Mouse (Mus musculus) intestine, embryonic 16.5 days (tissue): Measurements from ENCODE around the gene Htr2a. TPM values are rescaled to one million over a fixed set of nuclear protein-coding genes. Genes with fewer than 3 reads are reported as not detected.
A peak's percentile ranks its signal among the peaks of the same experiment; 100 is the strongest.

Experiments
- ATAC-seq: fragments of 200-750 bp; cut with Nextera tagmentation; 2 replicates; pipeline ENCODE4 v1.8.0; 2017; ENCODE audit warnings: moderate TSS enrichment, moderate library complexity
- H3K27ac ChIP-seq: fragments of 300-500 bp; sonication (generic); 2 replicates; pipeline ENCODE4 v1.5.1; 2014; ENCODE audit warnings: mild to moderate bottlenecking, low read length
- H3K27me3 ChIP-seq: fragments of 300-500 bp; sonication (generic); replicated peaks from 2 replicates; pipeline ENCODE4 v1.6.1; 2014; ENCODE audit warnings: low read length, control low read depth, mixed read lengths; ENCODE audit not compliant: control insufficient read depth, insufficient read depth
- H3K36me3 ChIP-seq: fragments of 300-500 bp; sonication (generic); 2 replicates; pipeline ENCODE4 v1.6.1; 2014; ENCODE audit warnings: low read length, control low read depth; ENCODE audit not compliant: control insufficient read depth, insufficient read depth
- H3K4me1 ChIP-seq: fragments of 300-500 bp; sonication (generic); 2 replicates; pipeline ENCODE4 v1.6.1; 2014; ENCODE audit warnings: low read length, control low read depth, mixed read lengths; ENCODE audit not compliant: control insufficient read depth, insufficient read depth
- H3K4me2 ChIP-seq: fragments of 300-500 bp; sonication (generic); 2 replicates; pipeline ENCODE4 v1.6.1; 2014; ENCODE audit warnings: low read depth, low read length, control low read depth
- H3K4me3 ChIP-seq: fragments of 300-500 bp; sonication (generic); 2 replicates; pipeline ENCODE4 v1.5.1; 2014; ENCODE audit warnings: mild to moderate bottlenecking, low read length
- H3K9ac ChIP-seq: fragments of 300-500 bp; sonication (generic); 2 replicates; pipeline ENCODE4 v1.6.1; 2014; ENCODE audit warnings: low read depth, low read length
- H3K9me3 ChIP-seq: fragments of 300-500 bp; sonication (generic); 2 replicates; pipeline ENCODE4 v1.6.1; 2016; ENCODE audit warnings: low read length, control low read depth; ENCODE audit not compliant: control insufficient read depth
- WGBS: fragments of 180-500 bp; shearing (Covaris S2); extraction: QIAGEN DNeasy Blood & Tissue Kit; methylation state at CpG from one replicate; pipeline ENCODE4 v1.1.7; 2014; 5-methylcytosine and 5-hydroxymethylcytosine counted together
- polyA plus RNA-seq: library from polyadenylated mRNA; unstranded; fragments of >200 nt; fragmentation: Nextera tagmentation; extraction: Ambion mirVana; gene quantifications from 2 replicates; pipeline ENCODE4 v1.2.1, GENCODE M21; 2015

Gene Htr2a
- polyA plus RNA-seq, 1 experiment from 2014 or later: 0.15 TPM

GRCm38 (mm10) chr14:74646107-74646793, 5.6 kb downstream of the Htr2a start:
- H3K9ac ChIP-seq: no peak overlapping the region
- H3K27me3 ChIP-seq: 0 out of 2 replicates have a peak, but pooled peaks cover 3% of the 10 kb centered on the region
- no peaks in the 10 kb centered on the region for H3K9me3 ChIP-seq
- peak; percentile 31; the same call in 1 of the 2 replicates for ATAC-seq
- H3K4me2 ChIP-seq: no peak overlapping the region
- H3K27ac ChIP-seq: no peak overlapping the region
- H3K4me1 ChIP-seq: no peaks in the 10 kb centered on the region; the same call in 1 of the 2 replicates
- no peak overlapping the region for H3K4me3 ChIP-seq
- H3K36me3 ChIP-seq: no peaks in the 10 kb centered on the region
- 64% methylated on average over 11 of the region's 11 CpGs for WGBS

GRCm38 (mm10) chr14:74650001-74650400, 9.4 kb downstream of the Htr2a start:
- H3K4me1 ChIP-seq: no peaks in the 10 kb centered on the region
- H3K27me3 ChIP-seq: no peaks in the 10 kb centered on the region
- H3K27ac ChIP-seq: no peak overlapping the region
- H3K4me3 ChIP-seq: no peak overlapping the region
- ATAC-seq: peak; percentile 76
- H3K9ac ChIP-seq: no peak overlapping the region
- WGBS: 67% methylated on average over 6 of the region's 6 CpGs
- no peaks in the 10 kb centered on the region for H3K9me3 ChIP-seq
- no peak overlapping the region for H3K4me2 ChIP-seq
- no peaks in the 10 kb centered on the region for H3K36me3 ChIP-seq

- Histone ChIP-seq H3K9ac (no peak overlapping the region), H3K4me3 (no peak overlapping the region), H3K4me2 (no peak overlapping the region), H3K36me3 (no peaks in the 10 kb centered on the region), H3K27ac (no peak overlapping the region), H3K4me1 (no peaks in the 10 kb centered on the region), H3K9me3 (no peaks in the 10 kb centered on the region), H3K27me3 (no peaks in the 10 kb centered on the region)
- WGBS: 62% methylated on average over 4 of the region's 4 CpGs
- no peak for ATAC-seq
These were observed 11.0 kb downstream of the Htr2a start for GRCm38 (mm10) chr14:74651678-74652077.

GRCm38 (mm10) chr14:74657227-74657626, 16.6 kb downstream of the Htr2a start:
- Histone ChIP-seq H3K9me3 (no peaks in the 10 kb centered on the region), H3K36me3 (no peaks in the 10 kb centered on the region), H3K9ac (no peak overlapping the region), H3K4me2 (no peak overlapping the region), H3K27ac (no peak overlapping the region), H3K4me3 (no peak overlapping the region), H3K4me1 (no peaks in the 10 kb centered on the region), H3K27me3 (no peaks in the 10 kb centered on the region)
- 75% methylated on average over 7 of the region's 7 CpGs for WGBS
- ATAC-seq: no peak

- 79% methylated on average over 8 of the region's 8 CpGs for WGBS
These were observed 18.8 kb downstream of the Htr2a start for GRCm38 (mm10) chr14:74659411-74659841.

GRCm38 (mm10) chr14:74672137-74673019, 31.7 kb downstream of the Htr2a start:
- Histone ChIP-seq H3K4me2 (no peak overlapping the region), H3K27ac (no peak overlapping the region), H3K9ac (no peak overlapping the region), H3K4me1 (no peaks in the 10 kb centered on the region), H3K4me3 (no peak overlapping the region), H3K27me3 (no peaks in the 10 kb centered on the region), H3K9me3 (no peaks in the 10 kb centered on the region), H3K36me3 (no peaks in the 10 kb centered on the region)
- ATAC-seq: peak; percentile 88
- 64% methylated on average over 10 of the region's 10 CpGs for WGBS

More at GRCm38 (mm10) chr14:74659411-74659841, 18.8 kb downstream of the Htr2a start:
- H3K36me3 ChIP-seq: no peaks in the 10 kb centered on the region
- no peak overlapping the region for H3K27ac ChIP-seq
- no peak overlapping the region for H3K4me3 ChIP-seq
- no peak overlapping the region for H3K9ac ChIP-seq
- no peak overlapping the region for H3K4me2 ChIP-seq
- no peaks in the 10 kb centered on the region for H3K9me3 ChIP-seq
- H3K4me1 ChIP-seq: no peaks in the 10 kb centered on the region
- no peak for ATAC-seq
- H3K27me3 ChIP-seq: no peaks in the 10 kb centered on the region

- Histone ChIP-seq H3K27ac (no peak overlapping the region), H3K9me3 (no peaks in the 10 kb centered on the region), H3K4me1 (no peaks in the 10 kb centered on the region), H3K27me3 (no peaks in the 10 kb centered on the region), H3K36me3 (no peaks in the 10 kb centered on the region), H3K4me2 (no peak overlapping the region), H3K9ac (no peak overlapping the region), H3K4me3 (no peak overlapping the region)
- 72% methylated on average over 3 of the region's 3 CpGs for WGBS
- no peak for ATAC-seq
These were observed 32.3 kb downstream of the Htr2a start for GRCm38 (mm10) chr14:74673020-74673350.

- Histone ChIP-seq H3K27ac (no peak overlapping the region), H3K4me2 (no peak overlapping the region)
- 56% methylated on average over 3 of the region's 3 CpGs for WGBS
These were observed 32.9 kb downstream of the Htr2a start for GRCm38 (mm10) chr14:74673584-74673983.

GRCm38 (mm10) chr14:74679841-74680240, 39.2 kb downstream of the Htr2a start:
- no peaks in the 10 kb centered on the region for H3K9me3 ChIP-seq
- H3K4me1 ChIP-seq: no peaks in the 10 kb centered on the region
- no peak overlapping the region for H3K9ac ChIP-seq
- no peak for ATAC-seq
- no peak overlapping the region for H3K27ac ChIP-seq
- 77% methylated on average over 5 of the region's 5 CpGs for WGBS
- no peak overlapping the region for H3K4me3 ChIP-seq
- H3K27me3 ChIP-seq: no peaks in the 10 kb centered on the region
- H3K4me2 ChIP-seq: no peak overlapping the region
- H3K36me3 ChIP-seq: no peaks in the 10 kb centered on the region

More at GRCm38 (mm10) chr14:74673584-74673983, 32.9 kb downstream of the Htr2a start:
- Histone ChIP-seq H3K27me3 (no peaks in the 10 kb centered on the region), H3K36me3 (no peaks in the 10 kb centered on the region), H3K4me3 (no peak overlapping the region), H3K4me1 (no peaks in the 10 kb centered on the region), H3K9me3 (no peaks in the 10 kb centered on the region), H3K9ac (no peak overlapping the region)
- no peak for ATAC-seq
